11 mouse cellular contexts compared by ENCODE assay signal in the genomic region with DNA sequence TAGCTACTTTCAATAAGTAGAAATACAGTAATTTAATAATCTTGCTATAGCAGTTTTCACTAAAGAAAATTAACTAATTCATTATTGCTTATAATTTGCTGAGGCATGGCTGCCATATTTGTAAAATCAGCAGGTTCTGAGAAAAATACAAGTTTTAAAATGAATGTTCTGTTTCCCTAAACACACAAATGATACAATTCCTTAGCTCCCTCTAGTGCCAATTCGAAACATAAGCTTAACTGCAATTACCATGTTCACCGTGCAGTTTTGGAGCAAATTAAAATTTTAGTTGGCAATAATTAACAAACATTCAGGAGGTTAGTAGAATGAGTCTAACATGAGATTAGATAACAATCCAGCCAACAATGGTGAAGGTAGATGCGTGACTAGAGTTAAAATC.
DNase-seq lines count a peak whose midpoint lies in the region; ATAC-seq and TF ChIP-seq lines count a peak whose summit lies in the region.
"Had no signal": no experiment of that assay in that cellular context is flagged by ENCODE, and none has a peak within 500 bp of the region (broad histone marks: within the 10 kb centered on the region; RNA-seq: fewer than 3 reads in every experiment).

No protein-coding gene starts in this region.

- no peaks in the 10 kb centered on the region for H3K4me1 ChIP-seq in hindbrain, embryonic 11.5 days (replicated peaks; ENCODE audit: control insufficient read depth, insufficient read depth, low read length)
- H3K4me1 ChIP-seq in hindbrain, embryonic 12.5 days = no peaks in the 10 kb centered on the region
- H3K4me1 ChIP-seq in liver, embryonic 14.5 days (replicated peaks; ENCODE audit: control insufficient read depth in 2 of 2, insufficient read depth in 2 of 2, low read length in 1 of 2) = no peaks in the 10 kb centered on the region
- H3K4me1 ChIP-seq in liver, embryonic 12.5 days = no peaks in the 10 kb centered on the region
- H3K4me1 ChIP-seq in forebrain, embryonic 16.5 days (replicated peaks; ENCODE audit: control insufficient read depth, insufficient read depth, low read length) = no peaks in the 10 kb centered on the region
- H3K4me1 ChIP-seq: heart, embryonic 13.5 days; kidney, embryonic 15.5 days; neural tube, embryonic 13.5 days had no signal

- peak; percentile 6; the same call in 1 of the 2 replicates for TF ChIP-seq CTCF in liver, embryonic 14.5 days (IDR thresholded peaks at IDR 0.05; ENCODE audit: low read depth)

- no peaks in the 10 kb centered on the region for H3K27me3 ChIP-seq in hindbrain, embryonic 11.5 days (ENCODE audit: control insufficient read depth, insufficient read depth, low read length)
- no peaks in the 10 kb centered on the region for H3K27me3 ChIP-seq in hindbrain, embryonic 12.5 days
- H3K27me3 ChIP-seq in liver, embryonic 14.5 days (ENCODE audit: control insufficient read depth, insufficient read depth, low read length) = no peaks in the 10 kb centered on the region
- no peaks in the 10 kb centered on the region for H3K27me3 ChIP-seq in liver, embryonic 12.5 days (replicated peaks)
- no peaks in the 10 kb centered on the region for H3K27me3 ChIP-seq in forebrain, embryonic 16.5 days (replicated peaks; ENCODE audit: control insufficient read depth, insufficient read depth, low read length)
- H3K27me3 ChIP-seq: heart, embryonic 13.5 days; kidney, embryonic 15.5 days; neural tube, embryonic 13.5 days had no signal

- no peak overlapping the region for H3K4me2 ChIP-seq in hindbrain, embryonic 11.5 days (replicated peaks; ENCODE audit: low read depth, low read length)
- no peak overlapping the region for H3K4me2 ChIP-seq in hindbrain, embryonic 12.5 days (replicated peaks)
- no peak overlapping the region for H3K4me2 ChIP-seq in liver, embryonic 14.5 days (ENCODE audit: low read depth)
- H3K4me2 ChIP-seq in liver, embryonic 12.5 days = no peak overlapping the region
- no peak overlapping the region for H3K4me2 ChIP-seq in forebrain, embryonic 16.5 days (ENCODE audit: low read length)
- H3K4me2 ChIP-seq: heart, embryonic 13.5 days; kidney, embryonic 15.5 days; neural tube, embryonic 13.5 days had no signal

- H3K9me3 ChIP-seq in hindbrain, embryonic 11.5 days (ENCODE audit: control insufficient read depth, low read length) = no peaks in the 10 kb centered on the region
- H3K9me3 ChIP-seq in hindbrain, embryonic 12.5 days (replicated peaks) = no peaks in the 10 kb centered on the region
- H3K9me3 ChIP-seq in liver, embryonic 14.5 days (ENCODE audit: control insufficient read depth, low read length) = no peaks in the 10 kb centered on the region
- no peaks in the 10 kb centered on the region for H3K9me3 ChIP-seq in liver, embryonic 12.5 days (replicated peaks)
- H3K9me3 ChIP-seq in forebrain, embryonic 16.5 days (ENCODE audit: control insufficient read depth, low read length) = no peaks in the 10 kb centered on the region
- H3K9me3 ChIP-seq: heart, embryonic 13.5 days; kidney, embryonic 15.5 days; neural tube, embryonic 13.5 days had no signal

- H3K4me3 ChIP-seq in hindbrain, embryonic 11.5 days (ENCODE audit: low read depth, low read length) = no peak overlapping the region
- H3K4me3 ChIP-seq in hindbrain, embryonic 12.5 days = no peak overlapping the region
- no peak overlapping the region for H3K4me3 ChIP-seq in liver, embryonic 14.5 days (ENCODE audit: insufficient read depth in 1 of 2, low read depth in 2 of 2, low read length in 2 of 2)
- H3K4me3 ChIP-seq in liver, embryonic 12.5 days = no peak overlapping the region
- H3K4me3 ChIP-seq in forebrain, embryonic 16.5 days (replicated peaks; ENCODE audit: low read length) = no peak overlapping the region
- H3K4me3 ChIP-seq: heart, embryonic 13.5 days; kidney, embryonic 15.5 days; neural tube, embryonic 13.5 days had no signal

- no peak overlapping the region for H3K27ac ChIP-seq in hindbrain, embryonic 11.5 days (ENCODE audit: low read depth, low read length)
- H3K27ac ChIP-seq in hindbrain, embryonic 12.5 days = no peak overlapping the region
- no peak overlapping the region for H3K27ac ChIP-seq in liver, embryonic 14.5 days
- H3K27ac ChIP-seq in liver, embryonic 12.5 days = no peak overlapping the region
- H3K27ac ChIP-seq in forebrain, embryonic 16.5 days (ENCODE audit: low read length) = no peak overlapping the region
- H3K27ac ChIP-seq: heart, embryonic 13.5 days; kidney, embryonic 15.5 days; neural tube, embryonic 13.5 days had no signal

- no peaks in the 10 kb centered on the region for H3K36me3 ChIP-seq in hindbrain, embryonic 11.5 days (ENCODE audit: control insufficient read depth, insufficient read depth, low read length)
- H3K36me3 ChIP-seq in hindbrain, embryonic 12.5 days = no peaks in the 10 kb centered on the region
- H3K36me3 ChIP-seq in liver, embryonic 14.5 days (replicated peaks; ENCODE audit: control insufficient read depth, insufficient read depth, low read depth) = no peaks in the 10 kb centered on the region
- H3K36me3 ChIP-seq in liver, embryonic 12.5 days = no peaks in the 10 kb centered on the region
- no peaks in the 10 kb centered on the region for H3K36me3 ChIP-seq in forebrain, embryonic 16.5 days (ENCODE audit: control insufficient read depth, insufficient read depth)
- H3K36me3 ChIP-seq: heart, embryonic 13.5 days; kidney, embryonic 15.5 days; neural tube, embryonic 13.5 days had no signal

- peak; percentile 28 for DNase-seq in hindbrain, embryonic 11.5 days (ENCODE audit: low spot score)
- no peak for DNase-seq in liver, embryonic 14.5 days (ENCODE audit: low read depth in 3 of 3, low spot score in 3 of 3)
- DNase-seq in MN1 (ENCODE audit: low spot score) = peak; percentile 32
- DNase-seq in T-cell, adult 2 months (ENCODE audit: low spot score) = no peak
- no peak for DNase-seq in spleen, postnatal 10 days (ENCODE audit: low spot score in 2 of 2)

- TF ChIP-seq EP300 in liver, embryonic 14.5 days (IDR thresholded peaks at IDR 0.05; ENCODE audit: low read depth) = no peak

- no peak overlapping the region for H3K9ac ChIP-seq in hindbrain, embryonic 11.5 days (ENCODE audit: low read depth, low read length)
- H3K9ac ChIP-seq in hindbrain, embryonic 12.5 days = no peak overlapping the region
- no peak overlapping the region for H3K9ac ChIP-seq in liver, embryonic 14.5 days (replicated peaks)
- no peak overlapping the region for H3K9ac ChIP-seq in liver, embryonic 12.5 days
- no peak overlapping the region for H3K9ac ChIP-seq in forebrain, embryonic 16.5 days (replicated peaks; ENCODE audit: low read depth, low read length)
- H3K9ac ChIP-seq: heart, embryonic 13.5 days; kidney, embryonic 15.5 days; neural tube, embryonic 13.5 days had no signal

- no peak for ATAC-seq in hindbrain, embryonic 11.5 days (ENCODE audit: low FRiP score)
- ATAC-seq in hindbrain, embryonic 12.5 days (ENCODE audit: low FRiP score) = no peak
- no peak for ATAC-seq in liver, embryonic 14.5 days (ENCODE audit: insufficient read depth)
- ATAC-seq in liver, embryonic 12.5 days = no peak
- peak; percentile 50; the same call in 1 of the 2 replicates for ATAC-seq in forebrain, embryonic 16.5 days

- 49% methylated on average over 3 of the region's 3 CpGs for WGBS in hindbrain, embryonic 11.5 days
- 47% methylated on average over 3 of the region's 3 CpGs for WGBS in hindbrain, embryonic 12.5 days
- 28% methylated on average over 3 of the region's 3 CpGs for WGBS in liver, embryonic 14.5 days (ENCODE audit: insufficient replicate concordance)
- WGBS in liver, embryonic 12.5 days (ENCODE audit: insufficient replicate concordance) = 40% methylated on average over 3 of the region's 3 CpGs
- 29% methylated on average over 3 of the region's 3 CpGs for WGBS in forebrain, embryonic 16.5 days

Comparison
In these comparisons a context has a peak if more than half of its experiments do, and no peak if none do; other contexts are left out.
1. DNase-seq: peak in hindbrain, embryonic 11.5 days (single experiment) and MN1 (single experiment); none in liver, embryonic 14.5 days (0 of 3), T-cell, adult 2 months (single experiment) and spleen, postnatal 10 days (0 of 2).